Mouse (Mus musculus): Measurements from ENCODE around the gene Acyp1. TPM values are rescaled to one million over a fixed set of nuclear protein-coding genes. Genes with fewer than 3 reads are reported as not detected.

Acyp1 gene
- polyA plus RNA-seq, 1 experiment: 79.2 TPM

- Histone ChIP-seq H3K27ac (replicated peaks; ENCODE audit: low read depth, low read length) (no peak overlapping the region), H3K4me3 (ENCODE audit: insufficient read depth, low read depth, low read length) (no peak overlapping the region), H3K4me1 (ENCODE audit: control insufficient read depth, insufficient read depth, insufficient read length, low read length) (no peaks in the 10 kb centered on the region)
These were observed 16.4 kb downstream of the Acyp1 start for GRCm38 (mm10) chr12:85271843-85272206.

- H3K27ac ChIP-seq (replicated peaks; ENCODE audit: low read depth, low read length): no peak overlapping the region
- no peaks in the 10 kb centered on the region for H3K4me1 ChIP-seq (ENCODE audit: control insufficient read depth, insufficient read depth, insufficient read length, low read length)
- no peak overlapping the region for H3K4me3 ChIP-seq (ENCODE audit: insufficient read depth, low read depth, low read length)
These were observed 17.0 kb downstream of the Acyp1 start for GRCm38 (mm10) chr12:85271132-85271842.

GRCm38 (mm10) chr12:85270319-85270718 lies 17.9 kb downstream of the Acyp1 start, which contains the start of gene Mlh3:
Mlh3 (minus strand) TSS chr12:85270599.
- Histone ChIP-seq H3K4me3 (ENCODE audit: insufficient read depth, low read depth, low read length) (peak within 1 kb of the TSS; percentile 95), H3K4me1 (ENCODE audit: control insufficient read depth, insufficient read depth, insufficient read length, low read length) (no peaks in the 10 kb centered on the region), H3K27ac (replicated peaks; ENCODE audit: low read depth, low read length) (no peak within 1 kb of the TSS)

- Histone ChIP-seq H3K27ac (replicated peaks; ENCODE audit: low read depth, low read length) (no peak overlapping the region), H3K4me1 (ENCODE audit: control insufficient read depth, insufficient read depth, insufficient read length, low read length) (no peaks in the 10 kb centered on the region), H3K4me3 (ENCODE audit: insufficient read depth, low read depth, low read length) (peak overlapping the region; percentile 95)
These were observed 18.4 kb downstream of the Acyp1 start for GRCm38 (mm10) chr12:85269821-85270220.

- H3K4me1 ChIP-seq (ENCODE audit: control insufficient read depth, insufficient read depth, insufficient read length, low read length): no peaks in the 10 kb centered on the region
- no peak overlapping the region for H3K27ac ChIP-seq (replicated peaks; ENCODE audit: low read depth, low read length)
- no peak overlapping the region for H3K4me3 ChIP-seq (ENCODE audit: insufficient read depth, low read depth, low read length)
These were observed 22.0 kb downstream of the Acyp1 start for GRCm38 (mm10) chr12:85266248-85266647.

- H3K4me1 ChIP-seq (ENCODE audit: control insufficient read depth, insufficient read depth, insufficient read length, low read length): no peaks in the 10 kb centered on the region
- no peak overlapping the region for H3K4me3 ChIP-seq (ENCODE audit: insufficient read depth, low read depth, low read length)
- no peak overlapping the region for H3K27ac ChIP-seq (replicated peaks; ENCODE audit: low read depth, low read length)
These were observed 23.3 kb downstream of the Acyp1 start for GRCm38 (mm10) chr12:85264940-85265339.

- Histone ChIP-seq H3K4me3 (ENCODE audit: insufficient read depth, low read depth, low read length) (no peak overlapping the region), H3K27ac (replicated peaks; ENCODE audit: low read depth, low read length) (no peak overlapping the region), H3K4me1 (ENCODE audit: control insufficient read depth, insufficient read depth, insufficient read length, low read length) (no peaks in the 10 kb centered on the region)
These were observed 23.7 kb downstream of the Acyp1 start for GRCm38 (mm10) chr12:85264531-85264930.

GRCm38 (mm10) chr12:85263190-85263589 lies 25.0 kb downstream of the Acyp1 start:
- H3K27ac ChIP-seq (replicated peaks; ENCODE audit: low read depth, low read length): no peak overlapping the region
- no peak overlapping the region for H3K4me3 ChIP-seq (ENCODE audit: insufficient read depth, low read depth, low read length)
- H3K4me1 ChIP-seq (ENCODE audit: control insufficient read depth, insufficient read depth, insufficient read length, low read length): no peaks in the 10 kb centered on the region

GRCm38 (mm10) chr12:85262489-85262888 lies 25.7 kb downstream of the Acyp1 start:
- Histone ChIP-seq H3K4me3 (ENCODE audit: insufficient read depth, low read depth, low read length) (no peak overlapping the region), H3K27ac (replicated peaks; ENCODE audit: low read depth, low read length) (no peak overlapping the region), H3K4me1 (ENCODE audit: control insufficient read depth, insufficient read depth, insufficient read length, low read length) (no peaks in the 10 kb centered on the region)

- H3K27ac ChIP-seq (replicated peaks; ENCODE audit: low read depth, low read length): peak overlapping the region; percentile 37
- H3K4me3 ChIP-seq (ENCODE audit: insufficient read depth, low read depth, low read length): no peak overlapping the region
- peaks cover 2% of the 10 kb centered on the region; the same call in 1 of the 2 replicates for H3K4me1 ChIP-seq (ENCODE audit: control insufficient read depth, insufficient read depth, insufficient read length, low read length)
These were observed 31.1 kb downstream of the Acyp1 start for GRCm38 (mm10) chr12:85257008-85257639.

- Histone ChIP-seq H3K27ac (replicated peaks; ENCODE audit: low read depth, low read length) (no peak overlapping the region), H3K4me1 (ENCODE audit: control insufficient read depth, insufficient read depth, insufficient read length, low read length) (peaks cover 2% of the 10 kb centered on the region; the same call in 1 of the 2 replicates), H3K4me3 (ENCODE audit: insufficient read depth, low read depth, low read length) (no peak overlapping the region)
These were observed 32.0 kb downstream of the Acyp1 start for GRCm38 (mm10) chr12:85256074-85256751.

GRCm38 (mm10) chr12:85252083-85252482 lies 36.2 kb downstream of the Acyp1 start:
- Histone ChIP-seq H3K4me3 (ENCODE audit: insufficient read depth, low read depth, low read length) (no peak overlapping the region), H3K27ac (replicated peaks; ENCODE audit: low read depth, low read length) (no peak overlapping the region), H3K4me1 (ENCODE audit: control insufficient read depth, insufficient read depth, insufficient read length, low read length) (peaks cover 2% of the 10 kb centered on the region; the same call in 1 of the 2 replicates)

- no peaks in the 10 kb centered on the region for H3K4me1 ChIP-seq (ENCODE audit: control insufficient read depth, insufficient read depth, insufficient read length, low read length)
- H3K4me3 ChIP-seq (ENCODE audit: insufficient read depth, low read depth, low read length): no peak overlapping the region
- no peak overlapping the region for H3K27ac ChIP-seq (replicated peaks; ENCODE audit: low read depth, low read length)
These were observed 50.7 kb downstream of the Acyp1 start for GRCm38 (mm10) chr12:85237553-85237952.

GRCm38 (mm10) chr12:85233376-85234358 lies 54.6 kb downstream of the Acyp1 start:
- no peak overlapping the region for H3K4me3 ChIP-seq (ENCODE audit: insufficient read depth, low read depth, low read length)
- no peaks in the 10 kb centered on the region for H3K4me1 ChIP-seq (ENCODE audit: control insufficient read depth, insufficient read depth, insufficient read length, low read length)
- H3K27ac ChIP-seq (replicated peaks; ENCODE audit: low read depth, low read length): no peak overlapping the region
